Mouse (Mus musculus) liver, embryonic 15.5 days (tissue): ENCODE data around the gene Zbtb20. TPM values are rescaled to one million over a fixed set of nuclear protein-coding genes. Genes with fewer than 3 reads are reported as not detected.

Source experiments
- ATAC-seq: fragments of 200-750 bp; cut with Nextera tagmentation; 2 replicates; pipeline ENCODE4 v1.8.0; 2017; ENCODE audit warnings: moderate number of reproducible peaks, mild to moderate bottlenecking, moderate library complexity; ENCODE audit not compliant: insufficient read depth
- H3K27ac ChIP-seq: fragments of 300-500 bp; sonication (generic); replicated peaks from 2 replicates; pipeline ENCODE4 v1.5.1; 2015; ENCODE audit warnings: mild to moderate bottlenecking, inconsistent platforms
- H3K27me3 ChIP-seq: fragments of 300-500 bp; sonication (generic); 2 replicates; pipeline ENCODE4 v1.6.1; 2015; ENCODE audit warnings: mild to moderate bottlenecking, inconsistent platforms
- H3K36me3 ChIP-seq: fragments of 300-500 bp; sonication (generic); replicated peaks from 2 replicates; pipeline ENCODE4 v1.6.1; 2015; ENCODE audit warnings: moderate library complexity, mild to moderate bottlenecking, inconsistent platforms
- H3K4me1 ChIP-seq: fragments of 300-500 bp; sonication (generic); replicated peaks from 2 replicates; pipeline ENCODE4 v1.6.1; 2015; ENCODE audit warnings: inconsistent platforms
- H3K4me2 ChIP-seq: fragments of 300-500 bp; sonication (generic); 2 replicates; pipeline ENCODE4 v1.6.1; 2015; ENCODE audit warnings: moderate library complexity, mild to moderate bottlenecking, inconsistent platforms
- H3K4me3 ChIP-seq: fragments of 300-500 bp; sonication (generic); replicated peaks from 2 replicates; pipeline ENCODE4 v1.5.1; 2015; ENCODE audit warnings: mild to moderate bottlenecking, inconsistent platforms
- H3K9ac ChIP-seq: fragments of 300-500 bp; sonication (generic); 2 replicates; pipeline ENCODE4 v1.6.1; 2015; ENCODE audit warnings: moderate library complexity, mild to moderate bottlenecking, inconsistent platforms
- H3K9me3 ChIP-seq: fragments of 300-500 bp; sonication (generic); replicated peaks from 2 replicates; pipeline ENCODE4 v1.6.1; 2016; ENCODE audit warnings: inconsistent platforms
- WGBS: fragments of 180-500 bp; shearing (Covaris S2); methylation state at CpG from one replicate; pipeline ENCODE4 v1.1.7; 2015; ENCODE audit warnings: mixed read lengths; ENCODE audit not compliant: insufficient replicate concordance; 5-methylcytosine and 5-hydroxymethylcytosine counted together
- polyA plus RNA-seq: library from polyadenylated mRNA; unstranded; fragments of >200 nt; fragmentation: Nextera tagmentation; extraction: Ambion mirVana; gene quantifications from 2 replicates; pipeline ENCODE4 v1.2.1, GENCODE M21; 2015

The Zbtb20 gene
- polyA plus RNA-seq, 1 experiment from 2014 or later: 5.1 TPM

GRCm38 (mm10) chr16:43495175-43495818 is 619.6 kb downstream of the Zbtb20 start:
- no peak overlapping the region for H3K27ac ChIP-seq
- H3K9ac ChIP-seq: no peak overlapping the region
- no peaks in the 10 kb centered on the region for H3K36me3 ChIP-seq
- no peak overlapping the region for H3K4me3 ChIP-seq
- no peaks in the 10 kb centered on the region for H3K4me1 ChIP-seq
- 50% methylated on average over 9 of the region's 9 CpGs for WGBS
- H3K4me2 ChIP-seq: no peak overlapping the region
- no peak for ATAC-seq
- no peaks in the 10 kb centered on the region for H3K27me3 ChIP-seq
- H3K9me3 ChIP-seq: no peaks in the 10 kb centered on the region

DNA sequence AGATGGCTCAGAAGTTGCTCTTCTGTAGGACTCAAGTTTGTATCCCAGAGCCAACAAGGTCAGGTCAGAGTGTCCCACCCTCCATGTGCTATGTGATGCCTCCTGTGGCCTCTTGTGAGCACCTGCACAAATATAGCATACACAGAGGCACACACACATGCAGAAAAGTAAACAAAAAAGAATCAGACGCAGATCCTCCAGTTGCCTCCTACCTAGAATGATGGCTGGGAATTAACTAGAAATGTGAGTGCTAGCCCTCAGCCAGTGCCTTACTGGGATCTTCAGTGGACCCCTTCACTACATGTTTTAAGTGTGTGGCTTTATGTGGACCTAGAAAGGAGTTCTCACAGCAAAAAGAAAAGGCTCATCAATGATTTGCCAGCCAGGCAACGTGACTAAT is 621.4 kb downstream of the Zbtb20 start:
- no peak overlapping the region for H3K4me2 ChIP-seq
- WGBS: 61% methylated on average over 2 of the region's 2 CpGs
- H3K4me1 ChIP-seq: no peaks in the 10 kb centered on the region
- H3K27me3 ChIP-seq: 0 out of 2 replicates have a peak, but pooled peaks cover 1% of the 10 kb centered on the region
- ATAC-seq: no peak
- no peak overlapping the region for H3K9ac ChIP-seq
- H3K4me3 ChIP-seq: no peak overlapping the region
- no peak overlapping the region for H3K27ac ChIP-seq
- no peaks in the 10 kb centered on the region for H3K9me3 ChIP-seq
- H3K36me3 ChIP-seq: no peaks in the 10 kb centered on the region

DNA sequence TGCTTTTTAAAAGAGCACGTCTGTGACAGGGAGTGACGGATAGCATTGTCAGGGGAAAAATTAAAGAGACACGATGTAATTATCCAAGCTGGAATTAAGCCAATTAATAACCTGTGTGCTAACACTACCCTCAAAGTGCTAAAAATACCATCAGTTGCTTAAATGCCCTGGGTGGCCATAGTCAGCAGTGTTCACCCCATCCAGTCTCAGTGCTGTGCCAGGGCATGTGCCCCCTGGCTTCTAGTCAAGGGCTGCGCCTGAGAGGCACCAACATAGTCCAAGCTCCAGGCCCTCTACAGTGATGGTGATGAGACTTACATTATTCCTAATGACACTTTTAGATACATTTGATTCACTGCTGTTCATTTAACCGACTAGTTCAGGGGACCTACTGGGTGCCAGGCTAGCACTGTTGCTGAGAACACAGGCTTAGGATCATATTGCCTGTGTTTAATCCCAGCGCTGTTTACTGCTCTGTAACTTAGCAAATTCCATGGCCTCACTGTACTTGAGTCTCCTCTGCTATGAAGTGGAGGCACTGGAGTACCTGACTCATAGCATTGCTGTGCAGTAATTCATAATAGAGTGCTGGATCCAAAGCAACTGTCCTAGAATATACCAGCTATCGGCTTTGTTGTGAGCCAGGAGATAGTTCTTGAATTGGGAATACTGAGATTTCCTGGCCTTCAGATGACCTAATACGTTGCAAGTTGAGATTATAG is 624.6 kb downstream of the Zbtb20 start:
- Histone ChIP-seq H3K4me1 (no peaks in the 10 kb centered on the region), H3K4me2 (no peak overlapping the region), H3K27ac (no peak overlapping the region), H3K4me3 (no peak overlapping the region), H3K27me3 (peaks cover 15% of the 10 kb centered on the region), H3K9ac (no peak overlapping the region), H3K36me3 (no peaks in the 10 kb centered on the region), H3K9me3 (no peaks in the 10 kb centered on the region)
- 66% methylated on average over 8 of the region's 8 CpGs for WGBS
- ATAC-seq: no peak

- no peak for ATAC-seq
- WGBS: 55% methylated on average over 4 of the region's 4 CpGs
- Histone ChIP-seq H3K27me3 (peaks cover 15% of the 10 kb centered on the region), H3K4me1 (no peaks in the 10 kb centered on the region), H3K4me3 (no peak overlapping the region), H3K9me3 (no peaks in the 10 kb centered on the region), H3K9ac (no peak overlapping the region), H3K4me2 (no peak overlapping the region), H3K27ac (no peak overlapping the region), H3K36me3 (no peaks in the 10 kb centered on the region)
Measured at GRCm38 (mm10) chr16:43501284-43501683, 625.6 kb downstream of the Zbtb20 start.

DNA sequence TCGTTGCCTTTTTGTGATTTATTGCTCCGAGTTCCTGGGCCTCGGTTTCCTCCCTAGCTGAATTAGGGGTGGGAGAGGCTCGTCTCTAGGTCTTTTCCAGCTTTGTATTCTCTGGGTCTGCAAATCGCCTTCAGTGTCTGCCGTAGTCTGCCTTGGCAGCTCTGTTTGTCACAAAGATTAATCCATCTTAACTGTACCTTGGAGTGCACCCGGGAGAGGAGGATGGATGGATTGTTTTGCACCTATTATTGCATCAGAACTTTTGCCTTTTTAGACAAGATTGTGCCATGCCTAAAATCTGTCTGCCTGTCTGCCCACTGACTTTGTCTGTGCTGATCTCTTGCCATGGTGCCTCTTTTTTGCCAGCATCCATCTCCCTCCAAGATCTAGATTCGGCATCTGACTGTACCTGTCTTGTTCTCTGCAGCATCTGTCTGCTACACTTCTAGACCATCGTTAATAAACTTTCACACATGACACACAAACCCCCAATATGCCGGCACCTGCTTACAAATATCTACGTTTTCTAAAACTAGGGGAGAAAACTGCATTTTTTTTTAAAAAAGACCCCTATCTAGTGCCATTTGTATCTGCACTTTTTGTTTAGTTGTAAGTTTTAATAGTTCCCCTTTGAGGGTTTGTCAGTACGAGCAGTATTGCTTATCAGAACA is 626.8 kb downstream of the Zbtb20 start:
- Histone ChIP-seq H3K9ac (no peak overlapping the region), H3K36me3 (no peaks in the 10 kb centered on the region), H3K27ac (no peak overlapping the region), H3K4me1 (no peaks in the 10 kb centered on the region), H3K27me3 (peaks cover 15% of the 10 kb centered on the region), H3K9me3 (no peaks in the 10 kb centered on the region), H3K4me2 (no peak overlapping the region), H3K4me3 (no peak overlapping the region)
- 39% methylated on average over 12 of the region's 12 CpGs for WGBS
- no peak for ATAC-seq

DNA sequence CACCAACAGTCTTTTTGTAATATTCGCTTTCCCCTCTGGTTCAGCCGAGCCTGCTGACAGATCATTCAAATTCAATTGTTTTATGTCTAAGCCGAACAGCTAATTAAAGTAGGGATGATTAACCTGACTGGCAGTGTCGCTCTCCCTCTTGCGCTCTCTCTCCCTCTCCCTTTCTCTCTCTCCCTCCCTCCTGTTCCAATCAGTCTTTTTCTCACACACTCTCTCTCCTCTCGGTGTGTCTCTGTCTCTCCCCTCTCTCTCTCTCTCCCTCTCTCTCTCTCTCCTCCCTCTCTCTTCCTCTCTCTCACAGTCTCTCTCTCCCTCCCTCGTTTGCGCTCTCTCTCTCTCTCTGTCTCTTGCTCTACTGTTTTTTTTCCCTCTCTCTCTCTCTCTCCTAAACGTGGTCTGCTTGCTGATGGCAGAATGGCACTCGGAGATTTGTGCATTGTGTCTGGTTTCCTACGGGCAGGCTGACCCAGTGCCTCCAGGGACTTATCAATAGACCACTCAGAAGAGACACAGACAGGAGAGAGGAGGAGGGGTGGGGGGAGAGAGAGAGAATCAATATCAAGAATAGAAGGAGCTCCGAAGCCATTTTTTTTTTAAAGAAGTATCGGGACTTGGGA is 627.4 kb downstream of the Zbtb20 start:
- H3K4me1 ChIP-seq: no peaks in the 10 kb centered on the region
- H3K9ac ChIP-seq: no peak overlapping the region
- WGBS: 9% methylated on average over 13 of the region's 13 CpGs
- no peak overlapping the region for H3K4me3 ChIP-seq
- no peaks in the 10 kb centered on the region for H3K9me3 ChIP-seq
- H3K27ac ChIP-seq: no peak overlapping the region
- peaks cover 15% of the 10 kb centered on the region for H3K27me3 ChIP-seq
- no peaks in the 10 kb centered on the region for H3K36me3 ChIP-seq
- H3K4me2 ChIP-seq: no peak overlapping the region
- no peak for ATAC-seq

DNA sequence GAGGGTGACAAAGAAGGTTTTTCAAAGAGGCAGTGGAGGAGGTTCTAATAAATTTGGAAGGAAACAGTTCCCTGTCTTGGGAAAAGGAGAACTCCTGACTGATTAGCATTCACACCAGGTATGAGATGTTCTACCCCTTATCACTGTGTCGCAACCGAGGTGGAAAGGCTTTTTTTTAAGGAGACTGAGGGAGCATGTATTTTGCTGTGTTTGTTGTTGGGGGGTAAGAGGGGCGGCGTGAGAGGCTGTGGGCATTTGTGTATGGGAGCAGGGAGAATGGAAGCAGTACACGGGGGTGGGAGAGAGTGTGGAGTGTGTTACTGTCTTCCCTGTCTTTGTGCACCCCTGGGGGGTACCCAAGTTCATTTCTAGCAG is 627.9 kb downstream of the Zbtb20 start:
- peaks cover 15% of the 10 kb centered on the region for H3K27me3 ChIP-seq
- no peak overlapping the region for H3K4me3 ChIP-seq
- H3K27ac ChIP-seq: no peak overlapping the region
- H3K9me3 ChIP-seq: no peaks in the 10 kb centered on the region
- 1% methylated on average over 5 of the region's 5 CpGs for WGBS
- H3K9ac ChIP-seq: no peak overlapping the region
- no peak for ATAC-seq
- H3K4me1 ChIP-seq: no peaks in the 10 kb centered on the region
- H3K4me2 ChIP-seq: 0 out of 2 replicates have a peak overlapping the region, but pooled peaks have one; percentile 20
- H3K36me3 ChIP-seq: no peaks in the 10 kb centered on the region

GRCm38 (mm10) chr16:43504151-43504550 is 628.5 kb downstream of the Zbtb20 start:
- 2% methylated on average over 3 of the region's 3 CpGs for WGBS
- no peak overlapping the region for H3K4me3 ChIP-seq
- H3K9ac ChIP-seq: no peak overlapping the region
- ATAC-seq: no peak
- no peaks in the 10 kb centered on the region for H3K36me3 ChIP-seq
- no peak overlapping the region for H3K27ac ChIP-seq
- H3K27me3 ChIP-seq: peaks cover 15% of the 10 kb centered on the region
- no peak overlapping the region for H3K4me2 ChIP-seq
- no peaks in the 10 kb centered on the region for H3K9me3 ChIP-seq
- no peaks in the 10 kb centered on the region for H3K4me1 ChIP-seq

GRCm38 (mm10) chr16:43504556-43504955 is 628.9 kb downstream of the Zbtb20 start:
- H3K4me2 ChIP-seq: no peak overlapping the region
- H3K9ac ChIP-seq: no peak overlapping the region
- no peak overlapping the region for H3K27ac ChIP-seq
- peaks cover 15% of the 10 kb centered on the region for H3K27me3 ChIP-seq
- H3K4me1 ChIP-seq: no peaks in the 10 kb centered on the region
- 59% methylated on average over 1 of the region's 1 CpGs for WGBS
- H3K4me3 ChIP-seq: no peak overlapping the region
- ATAC-seq: no peak
- H3K36me3 ChIP-seq: no peaks in the 10 kb centered on the region
- H3K9me3 ChIP-seq: no peaks in the 10 kb centered on the region

GRCm38 (mm10) chr16:43505314-43505950 is 629.8 kb downstream of the Zbtb20 start:
- 54% methylated on average over 9 of the region's 9 CpGs for WGBS
- Histone ChIP-seq H3K9me3 (no peaks in the 10 kb centered on the region), H3K27ac (no peak overlapping the region), H3K4me1 (no peaks in the 10 kb centered on the region), H3K4me2 (no peak overlapping the region), H3K27me3 (peaks cover 15% of the 10 kb centered on the region), H3K4me3 (no peak overlapping the region), H3K36me3 (no peaks in the 10 kb centered on the region), H3K9ac (no peak overlapping the region)
- ATAC-seq: no peak
